Mouse (Mus musculus): ENCODE data around the gene Nipsnap3a.

Gene Nipsnap3a

GRCm38 (mm10) chr4:52989248-52989647, at the start of gene Nipsnap3a:
Gene Nipsnap3a (plus strand): TSS chr4:52989272.
- no peak for DNase-seq (ENCODE audit: low spot score in 2 of 2)

- no peak for DNase-seq (ENCODE audit: low spot score in 2 of 2)
Observed at GRCm38 (mm10) chr4:52946665-52947064, 42.4 kb upstream of the Nipsnap3a start.

- no peak for DNase-seq (ENCODE audit: low spot score in 2 of 2)
Observed at GRCm38 (mm10) chr4:52949005-52949404, 40.1 kb upstream of the Nipsnap3a start.

- DNase-seq (ENCODE audit: low spot score in 2 of 2) = peak; percentile 22
Observed at GRCm38 (mm10) chr4:52958693-52959092, 30.4 kb upstream of the Nipsnap3a start.

DNA sequence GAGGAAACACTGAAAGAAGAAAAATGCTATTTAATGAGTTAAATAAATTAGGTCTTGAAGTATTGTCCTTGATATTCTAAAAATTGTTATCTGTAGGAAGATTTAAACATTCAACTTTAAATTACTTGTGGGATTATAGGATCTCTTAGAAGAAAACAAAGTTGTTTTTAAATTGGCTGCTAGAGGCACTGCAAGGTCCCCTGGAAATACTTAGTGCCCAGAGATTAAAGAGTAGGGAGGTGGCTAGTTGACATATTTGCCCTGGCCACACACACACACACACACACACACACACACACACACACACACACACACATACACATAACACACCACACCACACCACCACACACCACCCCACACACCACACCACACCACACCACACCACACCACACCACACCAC, 24.8 kb upstream of the Nipsnap3a start, which contains the start of gene Olfr270:
Gene Olfr270, plus strand, starts transcription at position 301 of the 400 bp plus-strand sequence.
- no peak for DNase-seq (ENCODE audit: low spot score in 2 of 2)

DNA sequence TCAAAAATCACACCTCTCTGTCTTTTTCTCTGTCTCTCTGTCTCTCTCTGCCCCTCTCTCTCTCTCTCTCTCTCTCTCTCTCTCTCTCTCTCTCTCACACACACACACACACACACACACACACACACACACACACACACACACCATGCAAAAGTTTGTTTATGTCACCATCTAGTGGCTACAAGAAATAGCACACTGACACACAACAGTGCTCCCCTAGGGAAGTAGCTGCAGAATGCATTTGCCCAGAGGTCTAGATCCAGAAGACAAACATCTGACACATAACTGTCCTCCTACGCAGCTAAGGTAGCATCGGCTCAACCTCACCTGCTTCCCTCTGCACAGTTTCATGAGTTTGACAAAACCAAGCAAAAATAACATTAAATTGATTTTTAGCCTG, 3.9 kb upstream of the Nipsnap3a start:
- DNase-seq (ENCODE audit: low spot score in 2 of 2) = peak in 1 of 2 experiments; percentile 14

GRCm38 (mm10) chr4:52986266-52986665, 2.8 kb upstream of the Nipsnap3a start:
- DNase-seq (ENCODE audit: low spot score in 2 of 2) = no peak

GRCm38 (mm10) chr4:52999449-52999848, 10.4 kb downstream of the Nipsnap3a start:
- DNase-seq (ENCODE audit: low spot score in 2 of 2) = no peak

DNA sequence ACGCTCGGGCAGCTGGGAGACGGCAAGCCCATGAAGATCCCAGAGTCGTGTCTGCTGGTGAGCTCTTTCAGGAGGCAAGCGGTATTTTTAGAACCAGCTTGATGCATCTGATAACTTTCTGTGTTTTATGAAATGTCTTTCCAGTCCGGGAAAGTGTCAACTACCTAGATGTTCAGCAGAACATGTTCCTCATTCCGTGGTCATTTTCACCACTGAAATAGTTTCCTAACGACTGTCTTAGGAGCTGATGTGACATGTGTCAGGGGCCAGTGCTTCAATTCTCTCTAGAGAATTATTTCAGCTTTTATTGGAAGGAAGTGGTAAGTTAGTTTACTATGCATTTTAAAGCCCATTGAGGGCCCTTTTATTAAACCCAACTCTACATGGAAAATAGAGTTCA, 11.1 kb downstream of the Nipsnap3a start:
- no peak for DNase-seq (ENCODE audit: low spot score in 2 of 2)

DNA sequence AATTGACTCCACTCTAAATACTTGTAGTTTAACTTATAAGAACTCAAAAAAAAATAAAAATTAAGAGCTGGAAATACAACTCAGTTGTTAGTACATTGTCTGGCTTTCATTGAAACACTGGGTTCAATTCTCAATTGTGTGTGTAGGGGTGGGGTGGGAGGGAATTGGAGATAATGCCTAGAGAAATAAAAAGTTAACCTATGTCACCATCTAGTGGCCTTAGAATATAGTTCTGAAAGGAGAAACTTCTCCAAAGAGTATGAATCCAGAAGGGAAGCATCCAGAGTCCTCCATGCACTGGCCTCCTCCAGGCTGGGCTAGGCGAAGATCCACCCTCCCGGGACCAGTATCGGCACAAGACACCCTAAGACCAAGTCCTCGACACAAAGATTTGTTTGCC, 20.1 kb downstream of the Nipsnap3a start:
- DNase-seq (ENCODE audit: low spot score in 2 of 2) = no peak

GRCm38 (mm10) chr4:53009871-53010270, 20.8 kb downstream of the Nipsnap3a start:
- DNase-seq (ENCODE audit: low spot score in 2 of 2) = no peak

GRCm38 (mm10) chr4:53011732-53012361, 22.8 kb downstream of the Nipsnap3a start, which contains the start of gene Nipsnap3b:
Gene Nipsnap3b (plus strand): TSS chr4:53011880.
- DNase-seq (ENCODE audit: low spot score in 2 of 2) = peak; percentile 94 to 96

DNA sequence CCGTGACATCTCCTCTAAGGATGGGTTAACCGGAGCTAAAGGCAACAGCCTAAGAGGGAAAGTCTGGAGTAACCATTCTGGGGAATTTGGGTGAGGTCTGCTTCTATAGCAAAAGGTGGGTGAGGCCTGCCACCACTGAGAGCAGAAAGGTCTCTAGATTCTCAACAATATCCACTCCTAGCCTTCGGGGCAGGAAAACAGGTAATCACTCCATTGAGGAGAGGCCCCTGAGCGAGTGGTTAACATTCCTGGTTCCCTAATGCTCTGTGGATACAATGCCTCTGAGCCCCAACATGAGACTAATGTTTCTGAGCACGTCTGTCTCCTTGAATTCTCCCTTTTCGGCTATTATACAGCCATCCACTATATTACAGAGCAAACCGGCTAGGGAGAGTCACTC, 25.3 kb downstream of the Nipsnap3a start:
- no peak for DNase-seq (ENCODE audit: low spot score in 2 of 2)

- DNase-seq (ENCODE audit: low spot score in 2 of 2) = no peak
Observed at GRCm38 (mm10) chr4:53015024-53015423, 26.0 kb downstream of the Nipsnap3a start.

DNA sequence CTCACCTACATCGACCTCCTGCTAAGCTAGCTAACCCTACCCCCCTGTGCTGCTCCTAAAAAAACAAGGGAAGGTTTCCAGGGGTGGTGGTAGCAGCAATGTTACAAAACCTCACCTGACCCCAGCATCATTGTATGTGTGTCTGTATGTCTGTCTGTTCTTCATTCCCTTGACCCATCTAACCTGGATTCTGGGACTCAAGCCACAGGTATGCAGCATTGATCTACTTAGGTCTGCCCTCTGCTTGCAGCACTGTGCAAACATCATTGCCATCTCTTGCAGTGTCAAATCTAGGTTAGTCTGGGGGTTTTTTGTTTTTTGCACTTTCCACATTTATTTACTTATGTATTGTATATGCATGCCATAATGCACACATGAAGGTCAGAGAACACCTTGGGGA, 29.3 kb downstream of the Nipsnap3a start:
- DNase-seq (ENCODE audit: low spot score in 2 of 2) = no peak

- no peak for DNase-seq (ENCODE audit: low spot score in 2 of 2)
Observed at GRCm38 (mm10) chr4:53023189-53023925, 34.3 kb downstream of the Nipsnap3a start.

DNA sequence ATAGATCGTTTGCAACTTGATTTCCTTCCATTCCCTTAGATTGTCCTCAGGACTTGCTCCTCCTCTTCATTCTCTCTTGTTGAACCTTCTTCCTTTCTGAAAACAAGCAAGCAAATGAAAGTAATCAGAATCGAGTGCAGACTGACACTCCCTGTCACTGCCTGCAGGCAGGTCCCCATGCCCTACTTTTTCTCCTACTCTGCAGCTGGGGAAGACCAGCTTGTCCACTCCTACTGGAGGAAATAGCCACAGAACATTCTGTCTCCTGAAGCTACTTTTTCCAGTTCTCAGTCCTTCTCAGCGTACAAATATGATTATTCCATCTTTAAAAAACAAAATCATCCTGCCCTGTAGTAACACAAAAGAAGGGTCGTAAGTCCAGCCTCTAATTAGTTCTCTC, 35.3 kb downstream of the Nipsnap3a start:
- no peak for DNase-seq (ENCODE audit: low spot score in 2 of 2)

DNA sequence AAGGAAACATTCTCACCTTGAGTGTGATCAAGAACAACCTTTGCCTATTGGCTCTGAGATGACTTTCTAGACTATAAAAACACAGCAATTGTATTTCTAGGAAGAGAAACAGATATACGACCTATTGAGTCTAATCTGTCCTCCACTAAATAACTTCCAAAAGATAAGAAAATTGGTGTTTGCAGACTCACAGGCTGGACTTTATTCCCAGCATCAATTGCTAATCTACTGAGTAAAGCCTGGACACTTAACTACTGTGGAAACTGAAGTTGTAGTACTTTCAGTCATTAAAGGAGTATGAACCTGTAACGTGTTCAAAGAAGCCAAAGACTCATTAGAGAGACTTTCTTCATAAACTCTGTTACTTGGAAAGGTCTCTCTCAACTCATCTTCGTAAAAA, 38.7 kb downstream of the Nipsnap3a start:
- DNase-seq (ENCODE audit: low spot score in 2 of 2) = no peak

DNA sequence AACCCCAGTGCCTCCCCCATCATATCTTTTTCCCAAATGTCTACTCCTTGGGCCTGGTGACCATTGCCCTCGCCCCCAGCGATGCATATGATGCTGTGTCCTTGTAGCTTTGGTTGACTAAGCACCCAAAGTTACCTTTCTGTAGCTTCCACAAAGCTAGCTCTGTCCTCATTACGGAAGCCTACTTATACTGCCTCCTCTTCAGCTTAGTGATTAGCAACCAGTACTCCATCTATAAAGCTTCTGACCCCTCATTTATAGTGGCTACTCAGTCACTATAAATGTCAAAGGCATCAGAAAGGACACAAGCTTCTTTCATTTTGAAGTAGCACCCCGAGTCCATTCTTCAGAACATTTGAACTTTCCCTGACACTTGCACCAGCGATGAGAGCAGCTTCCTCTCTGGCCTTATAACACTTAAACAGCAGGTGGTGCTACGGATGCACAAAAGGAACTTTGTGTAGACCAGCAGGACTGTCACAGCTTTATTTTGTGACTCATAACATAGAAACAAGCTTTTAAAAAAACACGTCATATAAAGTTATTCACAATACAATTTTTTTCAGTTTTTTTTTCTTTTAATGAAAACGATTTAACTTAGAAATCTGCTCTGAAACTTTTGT, 41.4 kb downstream of the Nipsnap3a start:
- DNase-seq (ENCODE audit: low spot score in 2 of 2) = no peak

GRCm38 (mm10) chr4:53043819-53044218, 54.7 kb downstream of the Nipsnap3a start:
- no peak for DNase-seq (ENCODE audit: low spot score in 2 of 2)

- no peak for DNase-seq (ENCODE audit: low spot score in 2 of 2)
Observed at GRCm38 (mm10) chr4:53045807-53046206, 56.7 kb downstream of the Nipsnap3a start.

- DNase-seq (ENCODE audit: low spot score in 2 of 2) = no peak
Observed at GRCm38 (mm10) chr4:53046238-53047022, 57.4 kb downstream of the Nipsnap3a start.
